Mouse (Mus musculus): ENCODE data around the gene Smarcad1. TPM values are rescaled to one million over a fixed set of nuclear protein-coding genes. Genes with fewer than 3 reads are reported as not detected.
"Not testable (repeated sequence)": the region's sequence is repeated elsewhere in the genome, so short reads cannot be mapped to it uniquely, and the experiment has no call there.

Smarcad1 gene
- polyA plus RNA-seq, 1 experiment from 2014 or later, result 109 TPM

GRCm38 (mm10) chr6:65025130-65025529, 17.3 kb upstream of the Smarcad1 start:
- Histone ChIP-seq H3K4me3 (no peak overlapping the region), H3K27ac (no peak overlapping the region), H3K9me3 (no peaks in the 10 kb centered on the region), H3K4me2 (replicated peaks) (no peak overlapping the region), H3K9ac (no peak overlapping the region), H3K36me3 (no peaks in the 10 kb centered on the region), H3K27me3 (replicated peaks) (no peaks in the 10 kb centered on the region), H3K4me1 (no peaks in the 10 kb centered on the region)
- no peak for ATAC-seq (ENCODE audit: low FRiP score, low read depth)
- WGBS, result 97% methylated on average over 4 of the region's 4 CpGs

- ATAC-seq (ENCODE audit: low FRiP score, low read depth), result no peak
These were observed 7.7 kb upstream of the Smarcad1 start for GRCm38 (mm10) chr6:65034661-65035060.

GRCm38 (mm10) chr6:65035469-65035868, 6.9 kb upstream of the Smarcad1 start:
- H3K9me3 ChIP-seq, result no peaks in the 10 kb centered on the region
- H3K4me1 ChIP-seq, result no peaks in the 10 kb centered on the region
- no peak for ATAC-seq (ENCODE audit: low FRiP score, low read depth)
- H3K27ac ChIP-seq, result no peak overlapping the region
- 84% methylated on average over 2 of the region's 2 CpGs for WGBS
- H3K27me3 ChIP-seq (replicated peaks), result no peaks in the 10 kb centered on the region
- no peak overlapping the region for H3K4me2 ChIP-seq (replicated peaks)
- no peak overlapping the region for H3K9ac ChIP-seq
- H3K36me3 ChIP-seq, result no peaks in the 10 kb centered on the region
- no peak overlapping the region for H3K4me3 ChIP-seq

More at GRCm38 (mm10) chr6:65034661-65035060, 7.7 kb upstream of the Smarcad1 start:
- Histone ChIP-seq H3K36me3 (no peaks in the 10 kb centered on the region), H3K9me3 (no peaks in the 10 kb centered on the region), H3K4me3 (no peak overlapping the region), H3K4me1 (no peaks in the 10 kb centered on the region), H3K27me3 (replicated peaks) (no peaks in the 10 kb centered on the region), H3K27ac (no peak overlapping the region), H3K9ac (no peak overlapping the region), H3K4me2 (replicated peaks) (no peak overlapping the region)
- 89% methylated on average over 2 of the region's 2 CpGs for WGBS

- H3K9ac ChIP-seq, result 0 out of 2 replicates have a peak overlapping the region, but pooled peaks have one; percentile 98
- no peaks in the 10 kb centered on the region for H3K9me3 ChIP-seq
- H3K36me3 ChIP-seq, result peaks cover 30% of the 10 kb centered on the region
- WGBS, result 37% methylated on average over 10 of the region's 10 CpGs
- no peaks in the 10 kb centered on the region for H3K27me3 ChIP-seq (replicated peaks)
- no peak overlapping the region for H3K27ac ChIP-seq
- ATAC-seq (ENCODE audit: low FRiP score, low read depth), result peak; percentile 49
- peak overlapping the region; percentile 51 for H3K4me2 ChIP-seq (replicated peaks)
- peak overlapping the region; percentile 76 for H3K4me3 ChIP-seq
- H3K4me1 ChIP-seq, result no peaks in the 10 kb centered on the region
These were observed 451 bp upstream of the Smarcad1 start for GRCm38 (mm10) chr6:65041932-65042331.

GRCm38 (mm10) chr6:65043241-65043640, 858 bp downstream of the Smarcad1 start:
- 15% methylated on average over 7 of the region's 7 CpGs for WGBS
- Histone ChIP-seq H3K36me3 (peaks cover 41% of the 10 kb centered on the region), H3K9ac (peak overlapping the region; percentile 98), H3K9me3 (no peaks in the 10 kb centered on the region), H3K27ac (peak overlapping the region; percentile 97), H3K4me1 (no peaks in the 10 kb centered on the region), H3K4me3 (peak overlapping the region; percentile 76), H3K4me2 (replicated peaks) (peak overlapping the region; percentile 82), H3K27me3 (replicated peaks) (no peaks in the 10 kb centered on the region)
- ATAC-seq (ENCODE audit: low FRiP score, low read depth), result no peak; the same call in 1 of the 2 replicates

- H3K27me3 ChIP-seq (replicated peaks), result no peaks in the 10 kb centered on the region
- peaks cover 86% of the 10 kb centered on the region for H3K36me3 ChIP-seq
- WGBS, result 95% methylated on average over 4 of the region's 4 CpGs
- no peaks in the 10 kb centered on the region for H3K4me1 ChIP-seq
- no peaks in the 10 kb centered on the region for H3K9me3 ChIP-seq
- H3K9ac ChIP-seq, result no peak overlapping the region
- H3K4me2 ChIP-seq (replicated peaks), result no peak overlapping the region
- no peak overlapping the region for H3K4me3 ChIP-seq
- no peak overlapping the region for H3K27ac ChIP-seq
- ATAC-seq (ENCODE audit: low FRiP score, low read depth), result no peak
These were observed 6.7 kb downstream of the Smarcad1 start for GRCm38 (mm10) chr6:65049100-65049499.

GRCm38 (mm10) chr6:65056620-65057019, 14.2 kb downstream of the Smarcad1 start:
- no peak overlapping the region for H3K9ac ChIP-seq
- WGBS, result 93% methylated on average over 5 of the region's 5 CpGs
- H3K9me3 ChIP-seq, result no peaks in the 10 kb centered on the region
- H3K27me3 ChIP-seq (replicated peaks), result no peaks in the 10 kb centered on the region
- H3K27ac ChIP-seq, result no peak overlapping the region
- no peak overlapping the region for H3K4me2 ChIP-seq (replicated peaks)
- H3K36me3 ChIP-seq, result peaks cover 73% of the 10 kb centered on the region
- H3K4me1 ChIP-seq, result no peaks in the 10 kb centered on the region
- ATAC-seq (ENCODE audit: low FRiP score, low read depth), result no peak
- no peak overlapping the region for H3K4me3 ChIP-seq

- H3K9me3 ChIP-seq; H3K27ac ChIP-seq; H3K4me2 ChIP-seq (replicated peaks); ATAC-seq (ENCODE audit: low FRiP score, low read depth); H3K9ac ChIP-seq; H3K4me1 ChIP-seq; H3K4me3 ChIP-seq; H3K27me3 ChIP-seq (replicated peaks): not testable (repeated sequence)
- H3K36me3 ChIP-seq, result peaks cover 73% of the 10 kb centered on the region
- WGBS, result 79% methylated on average over 4 of the region's 4 CpGs
These were observed 14.8 kb downstream of the Smarcad1 start for GRCm38 (mm10) chr6:65057137-65057536.

GRCm38 (mm10) chr6:65061049-65061448, 18.7 kb downstream of the Smarcad1 start:
- Histone ChIP-seq H3K36me3 (peaks cover 65% of the 10 kb centered on the region), H3K4me3 (no peak overlapping the region), H3K27ac (no peak overlapping the region), H3K9me3 (no peaks in the 10 kb centered on the region), H3K4me2 (replicated peaks) (no peak overlapping the region), H3K27me3 (replicated peaks) (no peaks in the 10 kb centered on the region), H3K9ac (no peak overlapping the region), H3K4me1 (no peaks in the 10 kb centered on the region)
- no peak for ATAC-seq (ENCODE audit: low FRiP score, low read depth)
- 81% methylated on average over 1 of the region's 1 CpGs for WGBS

- Histone ChIP-seq H3K36me3 (peaks cover 58% of the 10 kb centered on the region), H3K4me2 (replicated peaks) (no peak overlapping the region), H3K4me3 (no peak overlapping the region), H3K27me3 (replicated peaks) (no peaks in the 10 kb centered on the region), H3K27ac (no peak overlapping the region), H3K9ac (no peak overlapping the region), H3K4me1 (no peaks in the 10 kb centered on the region; the same call in 1 of the 2 replicates), H3K9me3 (no peaks in the 10 kb centered on the region)
- WGBS, result 81% methylated on average over 2 of the region's 2 CpGs
- no peak for ATAC-seq (ENCODE audit: low FRiP score, low read depth)
These were observed 32.8 kb downstream of the Smarcad1 start for GRCm38 (mm10) chr6:65075201-65075600.

- Histone ChIP-seq H3K36me3 (peaks cover 37% of the 10 kb centered on the region), H3K9ac (no peak overlapping the region), H3K4me3 (no peak overlapping the region), H3K27me3 (replicated peaks) (no peaks in the 10 kb centered on the region), H3K4me2 (replicated peaks) (no peak overlapping the region), H3K4me1 (no peaks in the 10 kb centered on the region; the same call in 1 of the 2 replicates), H3K9me3 (no peaks in the 10 kb centered on the region), H3K27ac (no peak overlapping the region)
- ATAC-seq (ENCODE audit: low FRiP score, low read depth), result no peak
- WGBS, result 89% methylated on average over 1 of the region's 1 CpGs
These were observed 36.8 kb downstream of the Smarcad1 start for GRCm38 (mm10) chr6:65079139-65079538.

- Histone ChIP-seq H3K9ac (no peak overlapping the region), H3K27me3 (replicated peaks) (no peaks in the 10 kb centered on the region), H3K4me3 (no peak overlapping the region), H3K4me2 (replicated peaks) (no peak overlapping the region), H3K9me3 (no peaks in the 10 kb centered on the region), H3K36me3 (peaks cover 48% of the 10 kb centered on the region), H3K4me1 (no peaks in the 10 kb centered on the region), H3K27ac (no peak overlapping the region)
- WGBS, result 91% methylated on average over 2 of the region's 2 CpGs
- no peak for ATAC-seq (ENCODE audit: low FRiP score, low read depth)
These were observed 72.5 kb downstream of the Smarcad1 start for GRCm38 (mm10) chr6:65114902-65115301.

GRCm38 (mm10) chr6:65117540-65117939, 75.2 kb downstream of the Smarcad1 start:
- no peak for ATAC-seq (ENCODE audit: low FRiP score, low read depth)
- no peak overlapping the region for H3K9ac ChIP-seq
- H3K4me1 ChIP-seq, result no peaks in the 10 kb centered on the region
- peaks cover 39% of the 10 kb centered on the region for H3K36me3 ChIP-seq
- no peaks in the 10 kb centered on the region for H3K9me3 ChIP-seq
- WGBS, result 92% methylated on average over 1 of the region's 1 CpGs
- no peak overlapping the region for H3K4me3 ChIP-seq
- H3K27ac ChIP-seq, result no peak overlapping the region
- H3K27me3 ChIP-seq (replicated peaks), result no peaks in the 10 kb centered on the region
- no peak overlapping the region for H3K4me2 ChIP-seq (replicated peaks)

Data from neural tube, embryonic 12.5 days (tissue).